Mouse (Mus musculus): ENCODE results near the gene Crb3. TPM values are rescaled to one million over a fixed set of nuclear protein-coding genes. Genes with fewer than 3 reads are reported as not detected.
A peak's percentile ranks its signal among the peaks of the same experiment; 100 is the strongest.

The Crb3 gene
- polyA plus RNA-seq, 1 experiment: 2.4 TPM

- Histone ChIP-seq H3K36me3 (ENCODE audit: control insufficient read depth, insufficient read depth, low read length) (no peaks in the 10 kb centered on the region), H3K4me1 (ENCODE audit: control insufficient read depth, insufficient read depth, low read length) (peaks cover 6% of the 10 kb centered on the region; the same call in 1 of the 2 replicates), H3K27me3 (ENCODE audit: control insufficient read depth, insufficient read depth, low read length) (no peaks in the 10 kb centered on the region), H3K4me3 (ENCODE audit: control insufficient read depth, low read depth, low read length) (peak within 1 kb of the TSS; percentile 64), H3K27ac (ENCODE audit: control insufficient read depth, insufficient read depth, low read depth, low read length) (no peak within 1 kb of the TSS)
- TF ChIP-seq POLR2A (IDR thresholded peaks at IDR 0.05; ENCODE audit: control insufficient read depth, low read depth, low read length) (no peak), CTCF (IDR thresholded peaks at IDR 0.05; ENCODE audit: control insufficient read depth, insufficient read depth, insufficient replicate concordance, low read depth, low read length) (no peak)
These were observed 46.5 kb downstream of the Crb3 start, which contains the start of gene Tnfsf9 for GRCm38 (mm10) chr17:57105181-57106034. TSS of gene Tnfsf9 (plus strand) at chr17:57105325.

GRCm38 (mm10) chr17:57106035-57106368, 47.1 kb downstream of the Crb3 start:
- TF ChIP-seq CTCF (IDR thresholded peaks at IDR 0.05; ENCODE audit: control insufficient read depth, insufficient read depth, insufficient replicate concordance, low read depth, low read length) (no peak), POLR2A (IDR thresholded peaks at IDR 0.05; ENCODE audit: control insufficient read depth, low read depth, low read length) (no peak)
- Histone ChIP-seq H3K4me1 (ENCODE audit: control insufficient read depth, insufficient read depth, low read length) (peaks cover 6% of the 10 kb centered on the region; the same call in 1 of the 2 replicates), H3K27me3 (ENCODE audit: control insufficient read depth, insufficient read depth, low read length) (no peaks in the 10 kb centered on the region), H3K27ac (ENCODE audit: control insufficient read depth, insufficient read depth, low read depth, low read length) (no peak overlapping the region), H3K36me3 (ENCODE audit: control insufficient read depth, insufficient read depth, low read length) (no peaks in the 10 kb centered on the region), H3K4me3 (ENCODE audit: control insufficient read depth, low read depth, low read length) (no peak overlapping the region)

- H3K27me3 ChIP-seq (ENCODE audit: control insufficient read depth, insufficient read depth, low read length): no peaks in the 10 kb centered on the region
- no peak for TF ChIP-seq POLR2A (IDR thresholded peaks at IDR 0.05; ENCODE audit: control insufficient read depth, low read depth, low read length)
- peaks cover 6% of the 10 kb centered on the region; the same call in 1 of the 2 replicates for H3K4me1 ChIP-seq (ENCODE audit: control insufficient read depth, insufficient read depth, low read length)
- H3K4me3 ChIP-seq (ENCODE audit: control insufficient read depth, low read depth, low read length): no peak overlapping the region
- H3K27ac ChIP-seq (ENCODE audit: control insufficient read depth, insufficient read depth, low read depth, low read length): no peak overlapping the region
- H3K36me3 ChIP-seq (ENCODE audit: control insufficient read depth, insufficient read depth, low read length): no peaks in the 10 kb centered on the region
These were observed 48.2 kb downstream of the Crb3 start for GRCm38 (mm10) chr17:57107064-57107463.

GRCm38 (mm10) chr17:57108040-57108665, 49.2 kb downstream of the Crb3 start:
- H3K4me3 ChIP-seq (ENCODE audit: control insufficient read depth, low read depth, low read length): no peak overlapping the region
- H3K27me3 ChIP-seq (ENCODE audit: control insufficient read depth, insufficient read depth, low read length): no peaks in the 10 kb centered on the region
- no peaks in the 10 kb centered on the region for H3K36me3 ChIP-seq (ENCODE audit: control insufficient read depth, insufficient read depth, low read length)
- no peak overlapping the region for H3K27ac ChIP-seq (ENCODE audit: control insufficient read depth, insufficient read depth, low read depth, low read length)
- no peak for TF ChIP-seq POLR2A (IDR thresholded peaks at IDR 0.05; ENCODE audit: control insufficient read depth, low read depth, low read length)
- TF ChIP-seq CTCF (IDR thresholded peaks at IDR 0.05; ENCODE audit: control insufficient read depth, insufficient read depth, insufficient replicate concordance, low read depth, low read length): no peak
- H3K4me1 ChIP-seq (ENCODE audit: control insufficient read depth, insufficient read depth, low read length): peaks cover 6% of the 10 kb centered on the region; the same call in 1 of the 2 replicates

- no peaks in the 10 kb centered on the region for H3K27me3 ChIP-seq (ENCODE audit: control insufficient read depth, insufficient read depth, low read length)
- H3K4me1 ChIP-seq (ENCODE audit: control insufficient read depth, insufficient read depth, low read length): peaks cover 6% of the 10 kb centered on the region; the same call in 1 of the 2 replicates
- no peak overlapping the region for H3K4me3 ChIP-seq (ENCODE audit: control insufficient read depth, low read depth, low read length)
- H3K27ac ChIP-seq (ENCODE audit: control insufficient read depth, insufficient read depth, low read depth, low read length): no peak overlapping the region
- TF ChIP-seq CTCF (IDR thresholded peaks at IDR 0.05; ENCODE audit: control insufficient read depth, insufficient read depth, insufficient replicate concordance, low read depth, low read length): no peak
- TF ChIP-seq POLR2A (IDR thresholded peaks at IDR 0.05; ENCODE audit: control insufficient read depth, low read depth, low read length): no peak
- H3K36me3 ChIP-seq (ENCODE audit: control insufficient read depth, insufficient read depth, low read length): no peaks in the 10 kb centered on the region
These were observed 49.8 kb downstream of the Crb3 start for GRCm38 (mm10) chr17:57108666-57109171.

GRCm38 (mm10) chr17:57110005-57110404, 51.1 kb downstream of the Crb3 start:
- Histone ChIP-seq H3K27ac (ENCODE audit: control insufficient read depth, insufficient read depth, low read depth, low read length) (no peak overlapping the region), H3K27me3 (ENCODE audit: control insufficient read depth, insufficient read depth, low read length) (no peaks in the 10 kb centered on the region), H3K36me3 (ENCODE audit: control insufficient read depth, insufficient read depth, low read length) (no peaks in the 10 kb centered on the region), H3K4me1 (ENCODE audit: control insufficient read depth, insufficient read depth, low read length) (peaks cover 6% of the 10 kb centered on the region; the same call in 1 of the 2 replicates), H3K4me3 (ENCODE audit: control insufficient read depth, low read depth, low read length) (no peak overlapping the region)
- TF ChIP-seq POLR2A (IDR thresholded peaks at IDR 0.05; ENCODE audit: control insufficient read depth, low read depth, low read length): no peak
- TF ChIP-seq CTCF (IDR thresholded peaks at IDR 0.05; ENCODE audit: control insufficient read depth, insufficient read depth, insufficient replicate concordance, low read depth, low read length): no peak

GRCm38 (mm10) chr17:57112768-57113474, 54.0 kb downstream of the Crb3 start:
- Histone ChIP-seq H3K27me3 (ENCODE audit: control insufficient read depth, insufficient read depth, low read length) (no peaks in the 10 kb centered on the region), H3K4me3 (ENCODE audit: control insufficient read depth, low read depth, low read length) (no peak overlapping the region), H3K36me3 (ENCODE audit: control insufficient read depth, insufficient read depth, low read length) (no peaks in the 10 kb centered on the region), H3K4me1 (ENCODE audit: control insufficient read depth, insufficient read depth, low read length) (no peaks in the 10 kb centered on the region), H3K27ac (ENCODE audit: control insufficient read depth, insufficient read depth, low read depth, low read length) (no peak overlapping the region)
- TF ChIP-seq CTCF (IDR thresholded peaks at IDR 0.05; ENCODE audit: control insufficient read depth, insufficient read depth, insufficient replicate concordance, low read depth, low read length) (no peak), POLR2A (IDR thresholded peaks at IDR 0.05; ENCODE audit: control insufficient read depth, low read depth, low read length) (no peak)

Other genes with a start within 250 kb of the Crb3 start
- gene Rfx2, start 228.1 kb upstream of the Crb3 start, polyA plus RNA-seq (2012; rRNA removed): 312 and 332 TPM in 2 replicates
- gene Acsbg2, start 184.7 kb upstream of the Crb3 start, polyA plus RNA-seq (2012; rRNA removed): 166 TPM in 2 replicates
- gene 1700061G19Rik, start 183.6 kb upstream of the Crb3 start, polyA plus RNA-seq (2012; rRNA removed): 157 and 164 TPM in 2 replicates
- gene Mllt1, start 123.7 kb upstream of the Crb3 start, polyA plus RNA-seq (2012; rRNA removed): 60.6 and 73.5 TPM in 2 replicates
- gene Acer1, start 77.0 kb upstream of the Crb3 start, polyA plus RNA-seq (2012; rRNA removed): not detected in 2 replicates
- gene Clpp, start 68.8 kb upstream of the Crb3 start, polyA plus RNA-seq (2012; rRNA removed): 31.1 and 33.7 TPM in 2 replicates
- 30.2 and 35.7 TPM in 2 replicates for gene Alkbh7, start 61.8 kb upstream of the Crb3 start, polyA plus RNA-seq (2012; rRNA removed)
- gene Pspn, start 59.1 kb upstream of the Crb3 start, polyA plus RNA-seq (2012; rRNA removed): not detected in 2 replicates
- gene Gtf2f1, start 47.8 kb upstream of the Crb3 start, polyA plus RNA-seq (2012; rRNA removed): 175 and 195 TPM in 2 replicates
- gene Gm17949, start 47.6 kb upstream of the Crb3 start, polyA plus RNA-seq (2012; rRNA removed): 19.7 and 21.3 TPM in 2 replicates
- 45.2 and 45.9 TPM in 2 replicates for gene Khsrp, start 27.6 kb upstream of the Crb3 start, polyA plus RNA-seq (2012; rRNA removed)
- gene Slc25a41, start 17.5 kb upstream of the Crb3 start, polyA plus RNA-seq (2012; rRNA removed): 45.5 and 48.0 TPM in 2 replicates
- 8.8 and 8.9 TPM in 2 replicates for gene Slc25a23, start 758 bp downstream of the Crb3 start, polyA plus RNA-seq (2012; rRNA removed)
- 0.35 and 0.41 TPM in 2 replicates for gene Dennd1c, start 19.4 kb downstream of the Crb3 start, polyA plus RNA-seq (2012; rRNA removed)
- gene Tubb4a, start 28.7 kb downstream of the Crb3 start, polyA plus RNA-seq (2012; rRNA removed): 0.06 and 0.08 TPM in 2 replicates
- gene Tnfsf9, start 46.2 kb downstream of the Crb3 start, polyA plus RNA-seq (2012; rRNA removed): 0.10 TPM in 1 of 2 replicates, not detected in the other
- gene Cd70, start 90.7 kb downstream of the Crb3 start, polyA plus RNA-seq (2012; rRNA removed): not detected in 2 replicates
- gene Tnfsf14, start 135.1 kb downstream of the Crb3 start, polyA plus RNA-seq (2012; rRNA removed): not detected in 2 replicates
- gene C3, start 169.0 kb downstream of the Crb3 start, polyA plus RNA-seq (2012; rRNA removed): 6.3 and 12.4 TPM in 2 replicates
- 34.1 and 37.3 TPM in 2 replicates for gene Gpr108, start 189.3 kb downstream of the Crb3 start, polyA plus RNA-seq (2012; rRNA removed)
- 4.5 and 5.6 TPM in 2 replicates for gene Trip10, start 190.3 kb downstream of the Crb3 start, polyA plus RNA-seq (2012; rRNA removed)
- gene Vav1, start 220.0 kb downstream of the Crb3 start, polyA plus RNA-seq (2012; rRNA removed): 7.4 and 8.4 TPM in 2 replicates